Mouse (Mus musculus) ovary, postnatal 14 days (tissue): ENCODE results near the gene Cacna1f.

Source experiments
- DNase-seq: peaks from one replicate; pipeline ENCODE4 v3.0.0; 2022; ENCODE audit warnings: low spot score

Gene Cacna1f

GRCm38 (mm10) chrX:7606783-7607182 is at the start of gene Cacna1f:
Cacna1f (plus strand) TSS chrX:7607083.
- no peak for DNase-seq

DNA sequence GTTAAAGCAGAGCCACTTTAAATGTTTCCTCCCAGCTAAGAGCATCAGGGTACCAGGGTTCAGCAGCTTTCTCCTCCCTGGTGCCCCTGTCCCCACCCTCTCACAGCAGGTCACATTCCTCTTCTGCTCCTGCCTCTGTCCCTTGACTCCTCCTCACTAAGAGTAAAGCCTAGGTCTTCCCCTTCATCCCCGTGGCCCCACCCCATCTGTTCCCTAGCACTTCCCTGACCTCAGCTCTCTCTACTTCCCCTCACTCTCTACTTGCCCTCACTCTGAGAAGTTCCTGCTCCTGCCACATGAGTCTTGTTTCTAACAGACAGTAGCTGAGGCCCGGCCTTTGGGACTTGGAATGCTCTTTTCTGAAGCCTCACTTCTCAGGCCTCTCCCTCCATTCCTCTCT is 43.8 kb upstream of the Cacna1f start:
- no peak for DNase-seq

GRCm38 (mm10) chrX:7566352-7566751 is 40.5 kb upstream of the Cacna1f start:
- no peak for DNase-seq

GRCm38 (mm10) chrX:7567491-7567890 is 39.4 kb upstream of the Cacna1f start:
- DNase-seq, result no peak

DNA sequence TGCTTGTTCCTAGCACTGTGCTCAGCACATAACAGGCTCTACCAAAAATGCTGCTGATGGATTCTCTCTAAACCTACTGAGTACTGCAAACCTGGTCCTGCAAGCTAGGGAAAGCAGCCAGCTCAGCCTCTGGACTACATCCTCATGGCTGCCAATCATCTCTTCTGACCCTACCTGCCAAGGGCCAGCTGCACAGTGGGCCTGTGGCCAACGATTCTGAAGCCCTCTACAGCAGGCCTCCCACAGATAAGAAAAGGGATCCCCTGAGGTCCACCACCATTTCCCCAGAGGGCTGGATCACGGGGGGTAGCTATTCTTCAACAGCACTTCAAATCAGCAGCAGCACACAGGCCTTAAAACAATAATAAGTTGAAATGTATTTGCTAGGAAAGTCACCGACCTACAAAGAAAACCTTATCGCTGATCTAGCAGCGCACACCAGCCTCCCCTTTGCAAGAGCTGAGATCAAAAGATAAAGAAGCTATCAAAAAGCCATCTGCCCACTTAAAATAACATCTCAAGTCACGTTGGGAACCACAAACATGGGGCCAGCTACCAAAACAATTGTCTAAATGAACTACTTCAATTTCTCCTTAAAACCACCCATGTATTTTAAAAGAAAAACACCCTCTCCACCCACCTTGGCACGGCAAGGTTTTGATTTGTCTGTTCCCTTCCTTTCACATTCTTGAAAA is 36.3 kb upstream of the Cacna1f start:
- no peak for DNase-seq

GRCm38 (mm10) chrX:7571565-7572136 is 35.2 kb upstream of the Cacna1f start:
- no peak for DNase-seq

DNA sequence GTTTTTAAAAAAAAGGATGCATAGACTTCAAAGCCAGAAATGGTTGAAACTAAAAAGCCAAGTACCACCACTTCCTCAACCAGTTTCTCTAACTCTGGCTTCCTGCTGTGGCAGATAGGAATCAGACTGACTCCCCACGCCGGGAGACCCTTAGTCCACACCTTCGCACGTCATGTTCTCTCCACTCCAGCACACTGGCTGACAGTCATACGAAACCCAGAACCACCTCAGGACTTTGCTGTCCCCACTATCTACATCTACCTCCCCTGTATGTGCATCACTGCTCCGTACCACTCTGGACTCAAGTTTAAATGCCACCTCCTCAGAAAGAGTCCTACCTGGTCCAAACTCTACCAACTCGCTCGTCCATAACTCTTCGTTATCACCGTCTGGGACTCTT is 34.4 kb upstream of the Cacna1f start:
- no peak for DNase-seq

GRCm38 (mm10) chrX:7573176-7574086 is 33.5 kb upstream of the Cacna1f start, which contains the start of gene Foxp3:
Foxp3 (plus strand) TSS chrX:7573644.
- DNase-seq, result peak; percentile 7

- DNase-seq, result peak; percentile 76
These were observed 32.6 kb upstream of the Cacna1f start, which contains the start of gene Ppp1r3f for GRCm38 (mm10) chrX:7574087-7574884. Ppp1r3f (minus strand) TSS chrX:7574283.

- no peak for DNase-seq
These were observed 32.0 kb upstream of the Cacna1f start for GRCm38 (mm10) chrX:7574885-7575231.

DNA sequence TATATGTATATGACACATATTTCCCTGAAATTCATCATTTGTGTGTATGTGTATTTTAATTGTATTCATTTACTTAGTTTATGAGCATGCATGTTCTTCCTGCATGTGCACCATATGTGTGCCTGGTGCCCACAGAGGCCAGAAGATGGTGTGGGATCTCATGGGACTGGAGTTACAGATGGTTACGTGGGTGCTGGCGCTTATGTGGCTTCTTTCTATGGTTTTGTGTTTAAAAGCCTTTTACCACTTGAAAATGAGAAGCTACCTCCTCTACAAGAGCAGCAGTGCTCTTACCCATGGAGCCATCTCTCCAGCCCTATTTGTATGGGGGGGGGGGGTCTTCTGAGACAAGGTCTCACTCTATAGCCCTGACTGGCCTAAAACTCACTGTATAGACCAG is 25.7 kb upstream of the Cacna1f start:
- no peak for DNase-seq

GRCm38 (mm10) chrX:7583881-7584280 is 23.0 kb upstream of the Cacna1f start:
- DNase-seq, result no peak

DNA sequence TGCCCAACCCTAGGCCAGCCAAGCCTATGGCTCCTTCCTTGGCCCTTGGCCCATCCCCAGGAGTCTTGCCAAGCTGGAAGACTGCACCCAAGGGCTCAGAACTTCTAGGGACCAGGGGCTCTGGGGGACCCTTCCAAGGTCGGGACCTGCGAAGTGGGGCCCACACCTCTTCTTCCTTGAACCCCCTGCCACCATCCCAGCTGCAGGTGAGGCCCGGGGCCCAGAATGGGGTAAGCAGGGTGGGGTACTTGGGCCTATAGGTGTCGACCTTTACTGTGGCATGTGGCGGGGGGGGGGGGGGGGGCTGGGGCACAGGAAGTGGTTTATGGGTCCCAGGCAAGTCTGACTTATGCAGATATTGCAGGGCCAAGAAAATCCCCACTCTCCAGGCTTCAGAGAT is 20.5 kb upstream of the Cacna1f start:
- no peak for DNase-seq

GRCm38 (mm10) chrX:7595371-7595770 is 11.5 kb upstream of the Cacna1f start:
- no peak for DNase-seq

GRCm38 (mm10) chrX:7604004-7604403 is 2.9 kb upstream of the Cacna1f start:
- DNase-seq, result no peak

DNA sequence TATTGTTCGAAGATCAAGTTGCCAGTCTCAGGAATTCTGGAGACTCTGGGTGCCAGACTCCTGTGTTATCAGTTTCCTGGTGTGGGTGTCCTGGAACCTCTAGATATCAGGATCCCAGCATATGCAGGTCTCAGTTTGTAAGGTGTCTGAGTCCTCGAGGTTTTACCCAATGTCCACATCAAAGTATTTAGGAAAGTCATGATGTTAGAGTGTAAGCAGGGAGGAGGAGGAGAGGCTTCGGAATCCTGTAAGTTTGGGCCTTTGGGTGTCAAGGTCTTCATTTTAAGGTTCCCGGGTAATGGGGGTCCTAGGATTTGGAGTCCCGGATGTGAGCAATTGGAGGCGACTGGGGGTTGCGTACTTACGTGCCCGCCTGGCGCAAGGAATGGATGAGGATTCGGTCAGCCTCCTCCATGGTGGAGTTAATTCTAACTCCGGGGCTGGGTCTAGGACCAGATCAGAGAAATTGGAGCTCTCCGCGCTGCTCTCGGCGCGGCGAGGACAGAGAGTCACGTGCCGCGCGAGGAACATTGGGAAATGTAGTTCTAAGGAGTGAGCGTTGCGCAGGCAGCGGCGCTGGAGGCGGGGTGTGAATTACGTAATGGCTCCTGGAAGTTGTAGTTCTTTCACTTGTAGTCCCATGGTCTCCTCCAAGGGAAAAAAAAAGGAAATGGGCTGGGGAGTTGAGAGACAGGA is 1.9 kb upstream of the Cacna1f start, which contains the start of gene Ccdc22:
Gene Ccdc22, minus strand, starts transcription at position 639 of the 696 bp plus-strand sequence.
- DNase-seq, result peak; percentile 52

GRCm38 (mm10) chrX:7605575-7605941 is 1.3 kb upstream of the Cacna1f start:
- DNase-seq, result no peak

DNA sequence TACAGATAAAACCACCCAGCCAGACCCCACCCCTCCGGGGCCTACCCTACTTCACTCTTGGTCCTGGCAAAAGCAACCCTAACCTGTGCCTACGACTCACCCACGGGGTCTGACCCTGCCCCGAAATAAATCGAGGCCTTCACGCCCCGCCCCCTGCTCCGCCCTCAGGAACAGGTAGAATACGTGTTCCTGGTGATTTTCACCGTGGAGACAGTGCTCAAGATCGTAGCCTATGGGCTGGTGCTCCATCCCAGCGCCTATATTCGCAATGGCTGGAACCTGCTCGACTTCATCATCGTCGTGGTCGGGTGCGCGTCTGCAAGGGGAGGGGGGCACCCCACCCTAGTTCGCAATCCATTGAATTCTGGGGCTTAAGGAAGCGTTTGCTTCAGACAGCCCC is 3.2 kb downstream of the Cacna1f start:
- no peak for DNase-seq

DNA sequence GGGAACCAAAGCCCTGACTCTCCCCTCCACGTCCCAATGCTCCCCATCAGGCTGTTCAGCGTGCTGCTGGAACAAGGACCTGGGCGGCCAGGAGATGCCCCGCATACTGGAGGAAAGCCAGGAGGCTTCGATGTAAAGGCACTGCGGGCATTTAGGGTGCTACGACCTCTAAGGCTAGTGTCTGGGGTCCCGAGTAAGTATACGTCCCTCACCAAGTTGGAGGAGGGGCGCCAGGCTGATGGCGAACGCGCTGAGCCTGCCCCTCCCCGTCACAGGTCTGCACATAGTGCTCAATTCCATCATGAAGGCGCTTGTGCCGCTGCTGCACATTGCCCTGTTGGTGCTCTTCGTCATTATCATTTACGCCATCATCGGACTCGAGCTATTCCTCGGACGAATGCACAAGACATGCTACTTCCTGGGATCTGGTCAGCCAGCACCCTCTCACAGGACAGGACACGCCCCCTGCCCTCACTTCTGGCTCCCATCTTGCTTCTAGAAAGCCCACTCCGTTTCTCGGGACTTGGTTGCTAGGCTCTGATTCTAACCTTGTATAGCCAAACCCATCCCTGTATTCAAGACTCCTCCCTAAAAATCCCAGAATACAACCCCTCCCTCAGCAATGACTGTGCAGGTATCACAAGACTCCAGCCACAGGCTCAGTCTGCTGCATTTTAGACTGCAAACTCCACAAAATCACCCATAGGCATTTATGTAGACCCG is 3.8 kb downstream of the Cacna1f start:
- no peak for DNase-seq

- no peak for DNase-seq
These were observed 11.1 kb downstream of the Cacna1f start for GRCm38 (mm10) chrX:7617889-7618551.
